Mouse (Mus musculus): ENCODE measurements around the gene Il1f9.

The Il1f9 gene

GRCm38 (mm10) chr2:24186176-24186575, at the start of gene Il1f9:
Gene Il1f9, plus strand, starts transcription at chr2:24186476.
- no peak for DNase-seq

GRCm38 (mm10) chr2:24152861-24153260, 33.4 kb upstream of the Il1f9 start, which contains the start of gene Il1f8:
Gene Il1f8, plus strand, starts transcription at chr2:24153161.
- no peak for DNase-seq

GRCm38 (mm10) chr2:24181683-24182331, 4.5 kb upstream of the Il1f9 start:
- peak; percentile 64 for DNase-seq

GRCm38 (mm10) chr2:24182423-24183147, 3.7 kb upstream of the Il1f9 start:
- peak; percentile 7 for DNase-seq

GRCm38 (mm10) chr2:24184092-24184491, 2.2 kb upstream of the Il1f9 start:
- peak; percentile 5 for DNase-seq

DNA sequence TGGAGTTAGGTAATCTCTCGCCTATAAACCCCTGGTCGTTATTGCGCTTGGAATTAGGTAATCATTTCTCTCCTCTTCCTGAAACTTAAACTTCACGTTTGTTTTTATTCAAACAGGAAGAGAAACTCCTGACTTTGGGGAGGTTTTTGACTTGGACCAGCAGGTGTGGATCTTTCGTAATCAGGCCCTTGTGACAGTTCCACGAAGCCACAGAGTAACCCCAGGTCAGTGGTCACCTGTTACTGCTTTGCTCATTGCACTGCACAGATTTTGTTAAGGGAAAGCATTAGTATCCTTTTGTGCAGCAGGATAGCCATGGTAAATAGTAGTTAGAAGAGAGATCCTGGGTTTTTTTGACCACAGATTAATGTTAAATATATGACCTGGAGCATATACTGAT, 1.3 kb downstream of the Il1f9 start:
- no peak for DNase-seq

- peak; percentile 14 for DNase-seq
Measured at GRCm38 (mm10) chr2:24188189-24188588, 1.9 kb downstream of the Il1f9 start.

GRCm38 (mm10) chr2:24215118-24215517, 28.8 kb downstream of the Il1f9 start, which contains the start of gene Il1f6:
Gene Il1f6, plus strand, starts transcription at chr2:24215418.
- no peak for DNase-seq

DNA sequence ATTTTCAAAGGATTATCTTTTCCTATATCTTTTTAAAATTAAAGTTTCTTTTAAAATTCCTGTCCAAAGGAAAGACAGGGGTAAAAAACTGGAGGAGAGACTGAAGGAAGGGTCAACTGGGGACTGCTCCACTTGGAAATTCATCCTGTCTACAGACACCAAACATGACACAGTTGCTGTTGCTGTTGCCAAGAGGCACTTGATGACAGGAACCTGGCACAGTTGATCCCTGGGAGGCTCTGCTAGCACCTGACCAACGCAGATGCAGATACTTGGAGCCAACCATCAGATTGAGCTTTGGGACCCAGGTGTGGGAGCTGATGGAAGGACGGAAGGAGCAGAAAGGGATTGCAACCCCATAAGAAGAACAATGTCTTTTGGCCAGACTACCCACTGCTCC, 40.9 kb downstream of the Il1f9 start:
- no peak for DNase-seq
